Comparison of ENCODE assay signal across 10 mouse cellular contexts in the genomic region with DNA sequence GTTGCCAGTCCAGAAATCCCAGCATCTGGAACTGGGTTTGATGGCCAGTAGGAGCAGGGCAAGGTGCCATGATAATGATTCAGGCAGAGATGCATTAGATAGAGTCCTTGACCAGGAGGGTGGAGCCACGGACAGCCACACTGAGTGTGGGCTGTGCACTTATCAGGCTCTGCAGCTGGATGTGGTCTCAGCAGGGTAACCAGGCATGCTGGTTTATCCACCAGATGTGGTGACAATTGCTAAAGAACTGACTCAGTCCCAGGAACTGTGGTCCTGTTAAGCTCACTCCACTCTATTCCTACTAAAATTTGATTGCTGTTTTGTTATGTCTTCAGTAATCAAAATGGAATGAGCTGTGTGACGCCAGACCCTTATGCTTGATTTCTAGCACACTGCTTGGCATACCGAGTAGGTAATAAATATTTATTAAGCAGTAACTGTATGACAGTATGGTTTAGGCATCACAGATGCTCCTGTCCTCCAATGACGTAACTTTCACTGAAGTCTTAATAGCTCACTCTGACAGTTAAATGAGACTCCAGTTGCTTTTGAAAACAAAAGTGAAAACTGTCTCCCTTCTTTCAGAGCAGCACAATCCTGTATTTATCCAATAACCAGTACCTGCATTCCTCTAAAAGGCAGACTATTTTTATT. TPM values are rescaled to one million over a fixed set of nuclear protein-coding genes. Genes with fewer than 3 reads are reported as not detected.
DNase-seq lines count a peak whose midpoint lies in the region; ATAC-seq lines count a peak whose summit lies in the region.
"Had no signal": no experiment of that assay in that cellular context is flagged by ENCODE, and none has a peak within 500 bp of the region (broad histone marks: within the 10 kb centered on the region; RNA-seq: fewer than 3 reads in every experiment).

No protein-coding gene starts in this region.

- H3K36me3 ChIP-seq in neural tube, embryonic 11.5 days (ENCODE audit: control insufficient read depth, insufficient read depth, low read length) = no peaks in the 10 kb centered on the region
- no peaks in the 10 kb centered on the region for H3K36me3 ChIP-seq in limb, embryonic 13.5 days
- no peaks in the 10 kb centered on the region for H3K36me3 ChIP-seq in stomach, embryonic 15.5 days

- peak; percentile 31; the same call in 1 of the 2 replicates for ATAC-seq in neural tube, embryonic 11.5 days (ENCODE audit: insufficient read depth, low FRiP score, low TSS enrichment)
- ATAC-seq in limb, embryonic 13.5 days (ENCODE audit: low FRiP score, low read depth) = peak; percentile 52
- no peak; the same call in 1 of the 2 replicates for ATAC-seq in stomach, embryonic 15.5 days (ENCODE audit: insufficient read depth, low FRiP score, low read depth)
- ATAC-seq: CD4-positive, CD25-positive, alpha-beta regulatory T cell, adult 4 months had no signal

- H3K9me3 ChIP-seq in neural tube, embryonic 11.5 days (ENCODE audit: control insufficient read depth, low read length) = no peaks in the 10 kb centered on the region
- H3K9me3 ChIP-seq in limb, embryonic 13.5 days = no peaks in the 10 kb centered on the region
- no peaks in the 10 kb centered on the region for H3K9me3 ChIP-seq in stomach, embryonic 15.5 days

- H3K4me2 ChIP-seq in neural tube, embryonic 11.5 days (ENCODE audit: low read depth) = no peak overlapping the region
- peak overlapping the region; percentile 16; the same call in 1 of the 2 replicates for H3K4me2 ChIP-seq in limb, embryonic 13.5 days (replicated peaks)
- no peak overlapping the region for H3K4me2 ChIP-seq in stomach, embryonic 15.5 days

- H3K9ac ChIP-seq in neural tube, embryonic 11.5 days (ENCODE audit: low read length) = no peak overlapping the region
- H3K9ac ChIP-seq in limb, embryonic 13.5 days = no peak overlapping the region
- no peak overlapping the region for H3K9ac ChIP-seq in stomach, embryonic 15.5 days

- H3K4me3 ChIP-seq in neural tube, embryonic 11.5 days (ENCODE audit: low read depth, low read length) = no peak overlapping the region
- H3K4me3 ChIP-seq in limb, embryonic 13.5 days = no peak overlapping the region
- no peak overlapping the region for H3K4me3 ChIP-seq in stomach, embryonic 15.5 days (replicated peaks)

- H3K27ac ChIP-seq in neural tube, embryonic 11.5 days (ENCODE audit: low read depth, low read length) = no peak overlapping the region
- 0 out of 2 replicates have a peak overlapping the region, but pooled peaks have one; percentile 48 for H3K27ac ChIP-seq in limb, embryonic 13.5 days
- H3K27ac ChIP-seq in stomach, embryonic 15.5 days = peak overlapping the region; percentile 44; the same call in 1 of the 2 replicates

- H3K4me1 ChIP-seq in neural tube, embryonic 11.5 days (ENCODE audit: control insufficient read depth, insufficient read depth, low read length) = peaks cover 4% of the 10 kb centered on the region; the same call in 1 of the 2 replicates
- H3K4me1 ChIP-seq in limb, embryonic 13.5 days = peaks cover 31% of the 10 kb centered on the region
- peaks cover 12% of the 10 kb centered on the region; the same call in 1 of the 2 replicates for H3K4me1 ChIP-seq in stomach, embryonic 15.5 days

- WGBS in neural tube, embryonic 11.5 days = 39% methylated on average over 4 of the region's 4 CpGs
- 16% methylated on average over 4 of the region's 4 CpGs for WGBS in limb, embryonic 13.5 days
- 23% methylated on average over 4 of the region's 4 CpGs for WGBS in stomach, embryonic 15.5 days

- no peaks in the 10 kb centered on the region for H3K27me3 ChIP-seq in neural tube, embryonic 11.5 days (ENCODE audit: control insufficient read depth, insufficient read depth, low read length)
- H3K27me3 ChIP-seq in limb, embryonic 13.5 days = no peaks in the 10 kb centered on the region
- H3K27me3 ChIP-seq in stomach, embryonic 15.5 days (replicated peaks) = no peaks in the 10 kb centered on the region

- DNase-seq in gastrocnemius, postnatal 10 days = peak; percentile 19
- DNase-seq in gastrocnemius, postnatal 4 days (ENCODE audit: low spot score in 2 of 2) = no peak
- no peak for DNase-seq in neural tube, embryonic 11.5 days (ENCODE audit: low spot score)
- DNase-seq in neural tube, embryonic 10.5 days (ENCODE audit: extremely low spot score, low spot score) = no peak
- no peak for DNase-seq in kidney, postnatal 14 days
- no peak for DNase-seq in thymus, postnatal 10 days (ENCODE audit: low spot score in 2 of 2)
- DNase-seq: kidney, adult 8-10 months had no signal

RNA-seq across cellular contexts. Expression of a gene that starts 5.2 kb away (rescaled TPM):
- 100 to 1,000 TPM in 1 of 2 experiments, 10 to 100 TPM in 1; 92.4 to 102 TPM for total RNA-seq in gastrocnemius, postnatal 10 days (2021)
- 100 to 1,000 TPM in 1 of 2 experiments, 10 to 100 TPM in 1; 99.6 to 112 TPM for total RNA-seq in gastrocnemius, postnatal 4 days (2021)
- 51.4 and 54.9 TPM in 2 replicates for polyA plus RNA-seq in neural tube, embryonic 11.5 days (2014; fragmentation: Nextera tagmentation; extraction: Ambion mirVana)
- 63.1 and 71.3 TPM in 2 replicates for polyA plus RNA-seq in limb, embryonic 13.5 days (2015; fragmentation: Nextera tagmentation; extraction: Ambion mirVana)
- 47.1 and 49.9 TPM in 2 replicates for polyA plus RNA-seq in stomach, embryonic 15.5 days (2015; fragmentation: Nextera tagmentation; extraction: Ambion mirVana)

RNA-seq across cellular contexts. Expression of a gene that starts 14.3 kb away (rescaled TPM):
- total RNA-seq in gastrocnemius, postnatal 10 days (2021) = not detected
- total RNA-seq in gastrocnemius, postnatal 4 days (2021) = not detected
- polyA plus RNA-seq in neural tube, embryonic 11.5 days (2014; fragmentation: Nextera tagmentation; extraction: Ambion mirVana) = not detected in 2 replicates
- not detected in 2 replicates for polyA plus RNA-seq in limb, embryonic 13.5 days (2015; fragmentation: Nextera tagmentation; extraction: Ambion mirVana)
- polyA plus RNA-seq in stomach, embryonic 15.5 days (2015; fragmentation: Nextera tagmentation; extraction: Ambion mirVana) = not detected in 2 replicates
- polyA plus RNA-seq: CD4-positive, CD25-positive, alpha-beta regulatory T cell, adult 4 months had no signal
